Mouse (Mus musculus): ENCODE measurements around the gene Opcml.

- no peak for TF ChIP-seq TAL1 (IDR thresholded peaks at IDR 0.05; ENCODE audit: low read length)
- no peak for TF ChIP-seq GATA1 (IDR thresholded peaks at IDR 0.05; ENCODE audit: low read length)
Measured at GRCm38 (mm10) chr9:28247742-28248503, 457.3 kb downstream of the Opcml start.

Data from erythroblast, embryonic 14.5 days (primary cell).